Mouse (Mus musculus) stomach, postnatal 0 days (tissue): ENCODE data around the gene Cxcl15.

ENCODE experiments used
- CTCF ChIP-seq: IDR thresholded peaks from 2 replicates; pipeline ENCODE4 v1.5.1; 2016; ENCODE audit warnings: antibody characterized with exemption, low read depth, mild to moderate bottlenecking, moderate library complexity
- EP300 ChIP-seq: optimal IDR thresholded peaks from 2 replicates; pipeline ENCODE3; 2016; ENCODE audit warnings: antibody characterized with exemption

DNA sequence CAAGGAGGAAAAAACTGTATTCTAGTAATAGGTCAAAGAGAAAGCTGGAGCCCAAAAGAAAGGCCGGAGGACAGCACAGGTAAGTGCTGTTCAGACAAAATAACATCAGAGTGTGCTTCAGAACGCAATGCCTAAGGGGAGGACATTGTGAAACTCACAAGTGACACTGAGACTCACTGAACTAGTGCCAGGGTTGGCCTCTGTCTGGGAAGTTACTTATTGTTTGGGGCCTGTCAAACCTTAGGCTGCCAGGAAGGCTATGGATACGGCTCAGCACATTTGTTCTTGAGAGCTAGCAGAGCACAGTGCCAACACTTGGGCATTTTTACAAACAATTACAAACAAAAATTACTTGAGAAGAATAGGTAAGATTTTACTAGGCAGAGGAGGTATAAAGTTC lies 49.6 kb downstream of the Cxcl15 start:
- TF ChIP-seq CTCF (no peak), EP300 (no peak)
